Mouse (Mus musculus): ENCODE measurements at regions not wholly inside any gene's neighbourhood (a gene's known extent, or its start where the extent isn't known, plus 50 kb on each side); places are given as distances from the start of the nearest gene placed in this dataset.
A peak's percentile ranks its signal among the peaks of the same experiment; 100 is the strongest.

- ATAC-seq (ENCODE audit: extremely low read depth, insufficient number of reproducible peaks, low FRiP score, low TSS enrichment): no peak
- WGBS: 77% methylated on average over 7 of the region's 7 CpGs
These were observed 68.4 kb upstream of the Lnx1 start for GRCm38 (mm10) chr5:74771121-74771520.

GRCm38 (mm10) chr5:74769023-74769422 is 66.3 kb upstream of the Lnx1 start:
- Histone ChIP-seq H3K36me3 (no peaks in the 10 kb centered on the region), H3K9me3 (no peaks in the 10 kb centered on the region), H3K4me1 (peaks cover 60% of the 10 kb centered on the region), H3K4me2 (no peak overlapping the region), H3K4me3 (no peak overlapping the region), H3K27ac (replicated peaks) (no peak overlapping the region), H3K9ac (no peak overlapping the region), H3K27me3 (replicated peaks) (no peaks in the 10 kb centered on the region; the same call in 1 of the 2 replicates)
- no peak for ATAC-seq (ENCODE audit: extremely low read depth, insufficient number of reproducible peaks, low FRiP score, low TSS enrichment)
- WGBS: 19% methylated on average over 5 of the region's 5 CpGs

More at GRCm38 (mm10) chr5:74771121-74771520, 68.4 kb upstream of the Lnx1 start:
- Histone ChIP-seq H3K27me3 (replicated peaks) (peaks cover 2% of the 10 kb centered on the region; the same call in 1 of the 2 replicates), H3K27ac (replicated peaks) (no peak overlapping the region), H3K9ac (no peak overlapping the region), H3K36me3 (no peaks in the 10 kb centered on the region), H3K4me2 (no peak overlapping the region), H3K4me3 (no peak overlapping the region), H3K9me3 (no peaks in the 10 kb centered on the region), H3K4me1 (peaks cover 40% of the 10 kb centered on the region)

GRCm38 (mm10) chr5:74767993-74768392 is 65.3 kb upstream of the Lnx1 start:
- H3K4me2 ChIP-seq: peak overlapping the region; percentile 31
- H3K9me3 ChIP-seq: no peaks in the 10 kb centered on the region
- no peak overlapping the region for H3K4me3 ChIP-seq
- peaks cover 60% of the 10 kb centered on the region for H3K4me1 ChIP-seq
- 0 out of 2 replicates have a peak overlapping the region, but pooled peaks have one; percentile 28 for H3K27ac ChIP-seq (replicated peaks)
- no peaks in the 10 kb centered on the region for H3K36me3 ChIP-seq
- 62% methylated on average over 8 of the region's 8 CpGs for WGBS
- H3K27me3 ChIP-seq (replicated peaks): peaks cover 4% of the 10 kb centered on the region; the same call in 1 of the 2 replicates
- no peak overlapping the region for H3K9ac ChIP-seq
- no peak for ATAC-seq (ENCODE audit: extremely low read depth, insufficient number of reproducible peaks, low FRiP score, low TSS enrichment)

- H3K9ac ChIP-seq: no peak overlapping the region
- 50% methylated on average over 8 of the region's 8 CpGs for WGBS
- no peaks in the 10 kb centered on the region for H3K36me3 ChIP-seq
- ATAC-seq (ENCODE audit: extremely low read depth, insufficient number of reproducible peaks, low FRiP score, low TSS enrichment): no peak
- H3K4me1 ChIP-seq: peaks cover 60% of the 10 kb centered on the region
- no peak overlapping the region for H3K27ac ChIP-seq (replicated peaks)
- H3K27me3 ChIP-seq (replicated peaks): 0 out of 2 replicates have a peak, but pooled peaks cover 4% of the 10 kb centered on the region
- H3K4me3 ChIP-seq: no peak overlapping the region
- H3K4me2 ChIP-seq: no peak overlapping the region
- H3K9me3 ChIP-seq: no peaks in the 10 kb centered on the region
These were observed 63.5 kb upstream of the Lnx1 start for GRCm38 (mm10) chr5:74766211-74766610.

- Histone ChIP-seq H3K4me3 (no peak overlapping the region), H3K27ac (replicated peaks) (no peak overlapping the region), H3K9ac (no peak overlapping the region), H3K27me3 (replicated peaks) (0 out of 2 replicates have a peak, but pooled peaks cover 4% of the 10 kb centered on the region), H3K4me1 (peaks cover 55% of the 10 kb centered on the region), H3K4me2 (0 out of 2 replicates have a peak overlapping the region, but pooled peaks have one; percentile 3), H3K36me3 (no peaks in the 10 kb centered on the region), H3K9me3 (no peaks in the 10 kb centered on the region)
- 42% methylated on average over 9 of the region's 9 CpGs for WGBS
- ATAC-seq (ENCODE audit: extremely low read depth, insufficient number of reproducible peaks, low FRiP score, low TSS enrichment): no peak
These were observed 62.5 kb upstream of the Lnx1 start for GRCm38 (mm10) chr5:74765061-74765767.

- H3K27me3 ChIP-seq (replicated peaks): 0 out of 2 replicates have a peak, but pooled peaks cover 1% of the 10 kb centered on the region
- 88% methylated on average over 5 of the region's 5 CpGs for WGBS
These were observed 54.8 kb upstream of the Lnx1 start for GRCm38 (mm10) chr5:74757557-74757956.

GRCm38 (mm10) chr5:74752961-74753360 is 50.2 kb upstream of the Lnx1 start:
- no peak for ATAC-seq (ENCODE audit: extremely low read depth, insufficient number of reproducible peaks, low FRiP score, low TSS enrichment)
- H3K9ac ChIP-seq: no peak overlapping the region
- H3K4me3 ChIP-seq: no peak overlapping the region
- no peaks in the 10 kb centered on the region for H3K9me3 ChIP-seq
- H3K36me3 ChIP-seq: no peaks in the 10 kb centered on the region
- no peaks in the 10 kb centered on the region for H3K4me1 ChIP-seq
- 0 out of 2 replicates have a peak, but pooled peaks cover 11% of the 10 kb centered on the region for H3K27me3 ChIP-seq (replicated peaks)
- WGBS: 83% methylated on average over 3 of the region's 3 CpGs
- no peak overlapping the region for H3K27ac ChIP-seq (replicated peaks)
- H3K4me2 ChIP-seq: no peak overlapping the region

More at GRCm38 (mm10) chr5:74757557-74757956, 54.8 kb upstream of the Lnx1 start:
- H3K4me1 ChIP-seq: no peaks in the 10 kb centered on the region
- no peaks in the 10 kb centered on the region for H3K9me3 ChIP-seq
- no peak overlapping the region for H3K27ac ChIP-seq (replicated peaks)
- no peak overlapping the region for H3K4me2 ChIP-seq
- H3K4me3 ChIP-seq: no peak overlapping the region
- no peak overlapping the region for H3K9ac ChIP-seq
- ATAC-seq (ENCODE audit: extremely low read depth, insufficient number of reproducible peaks, low FRiP score, low TSS enrichment): no peak
- no peaks in the 10 kb centered on the region for H3K36me3 ChIP-seq

Measured in heart, embryonic 13.5 days (tissue).